Mouse (Mus musculus) CH12.LX (cell line): ENCODE results near the gene Phgdh. TPM values are rescaled to one million over a fixed set of nuclear protein-coding genes. Genes with fewer than 3 reads are reported as not detected.

ENCODE experiments used
- DNase-seq: peaks from one replicate; pipeline ENCODE4 v3.0.0-alpha.2; 2013; ENCODE audit errors: extremely low read depth
- H3K27ac ChIP-seq: 2 replicates; pipeline ENCODE4 v1.5.1; 2012; ENCODE audit warnings: low read depth, mild to moderate bottlenecking, control low read depth, moderate library complexity; ENCODE audit not compliant: insufficient read depth
- H3K27me3 ChIP-seq: replicated peaks from 2 replicates; pipeline ENCODE3; 2012; ENCODE audit warnings: inconsistent platforms
- H3K36me3 ChIP-seq, 2 experiments: replicated peaks in 1 of 2; 2 replicates each; pipeline versions ENCODE3 to v1.6.1; 2012; ENCODE audit warnings: inconsistent platforms in 1 of 2, low read length in 1 of 2, mild to moderate bottlenecking in 1 of 2, mixed read lengths in 1 of 2, moderate library complexity in 1 of 2; ENCODE audit not compliant: control insufficient read depth in 1 of 2, insufficient read depth in 1 of 2
- H3K4me1 ChIP-seq, 2 experiments: 2 replicates each; pipeline ENCODE4 v1.6.1; 2012; ENCODE audit warnings: inconsistent platforms in 1 of 2, moderate library complexity in 1 of 2; ENCODE audit not compliant: insufficient read depth in 2 of 2, control insufficient read depth in 1 of 2
- H3K4me2 ChIP-seq: 2 replicates; pipeline ENCODE4 v1.6.1; 2012; ENCODE audit warnings: low read depth, mild to moderate bottlenecking, control low read depth; ENCODE audit not compliant: poor library complexity, insufficient read depth, severe bottlenecking
- H3K4me3 ChIP-seq, 3 experiments: fragments of 150-350 bp in 1 of 3; sonication (generic) in 1 of 3; replicated peaks in 1 of 3; 2 replicates each; pipeline versions ENCODE3 to v1.5.1; 2011 to 2012; ENCODE audit warnings: low read depth in 2 of 3, low read length in 2 of 3, mild to moderate bottlenecking in 2 of 3, moderate library complexity in 2 of 3, control low read depth in 1 of 3, improper control_type of control experiment in 1 of 3, inconsistent platforms in 1 of 3, mixed read lengths in 1 of 3; ENCODE audit not compliant: poor library complexity in 1 of 3
- H3K79me2 ChIP-seq: replicated peaks from 2 replicates; pipeline ENCODE4 v1.6.1; 2012; ENCODE audit warnings: mild to moderate bottlenecking, moderate library complexity; ENCODE audit not compliant: control insufficient read depth, poor library complexity, insufficient read depth, severe bottlenecking; ENCODE audit errors: extremely low read depth
- H3K9ac ChIP-seq: 2 replicates; pipeline ENCODE4 v1.6.1; 2012; ENCODE audit warnings: low read depth, mild to moderate bottlenecking, control low read depth, moderate library complexity; ENCODE audit not compliant: insufficient read depth
- H3K9me3 ChIP-seq: replicated peaks from 2 replicates; pipeline ENCODE3; 2012; ENCODE audit warnings: low read length, inconsistent platforms, mixed read lengths
- BHLHE40 ChIP-seq: IDR thresholded peaks from 2 replicates; pipeline ENCODE4 v1.6.1; 2011; ENCODE audit warnings: mild to moderate bottlenecking, low read depth, low read length, improper control_type of control experiment
- CHD1 ChIP-seq: IDR thresholded peaks from 2 replicates; pipeline ENCODE4 v1.6.1; 2012; ENCODE audit warnings: low read depth, low read length, improper control_type of control experiment, inconsistent platforms
- CHD2 ChIP-seq: IDR thresholded peaks from 2 replicates; pipeline ENCODE4 v1.6.1; 2011; ENCODE audit warnings: low read length, improper control_type of control experiment
- CTCF ChIP-seq, 2 experiments: IDR thresholded peaks in 1 of 2; conservative IDR thresholded peaks in 1 of 2; 2 replicates each; pipeline ENCODE4 v1.5.1; 2011 to 2012; ENCODE audit warnings: low read depth in 2 of 2, low read length in 2 of 2, improper control_type of control experiment in 1 of 2, inconsistent platforms in 1 of 2, mild to moderate bottlenecking in 1 of 2, moderate library complexity in 1 of 2
- IRF4 ChIP-seq: IDR thresholded peaks from 2 replicates; pipeline ENCODE4 v1.6.1; 2014; ENCODE audit warnings: low read depth, mild to moderate bottlenecking, inconsistent platforms, low read length, improper control_type of control experiment
- JUN ChIP-seq: IDR thresholded peaks from 2 replicates; pipeline ENCODE4 v1.6.1; 2011; ENCODE audit warnings: low read depth, mild to moderate bottlenecking, low read length, improper control_type of control experiment, moderate library complexity; ENCODE audit not compliant: insufficient read depth
- MAFK ChIP-seq: IDR thresholded peaks from 2 replicates; pipeline ENCODE4 v1.6.1; 2011; ENCODE audit warnings: low read length, improper control_type of control experiment; ENCODE audit not compliant: insufficient replicate concordance
- MAX ChIP-seq: IDR thresholded peaks from 2 replicates; pipeline ENCODE4 v1.6.1; 2011; ENCODE audit warnings: low read length, improper control_type of control experiment
- MAZ ChIP-seq: IDR thresholded peaks from 2 replicates; pipeline ENCODE4 v1.6.1; 2012; ENCODE audit warnings: low read depth, mild to moderate bottlenecking, inconsistent platforms, low read length, improper control_type of control experiment, moderate library complexity
- MXI1 ChIP-seq: IDR thresholded peaks from 2 replicates; pipeline ENCODE4 v1.6.1; 2011; ENCODE audit warnings: mild to moderate bottlenecking, low read depth, low read length, improper control_type of control experiment
- NRF1 ChIP-seq: IDR thresholded peaks from 2 replicates; pipeline ENCODE4 v1.6.1; 2014; ENCODE audit warnings: low read depth, mild to moderate bottlenecking, inconsistent platforms, low read length, improper control_type of control experiment, moderate library complexity
- PAX5 ChIP-seq: IDR thresholded peaks from 2 replicates; pipeline ENCODE4 v1.6.1; 2012; ENCODE audit warnings: low read length, inconsistent platforms, mixed read lengths
- RAD21 ChIP-seq: IDR thresholded peaks from 2 replicates; pipeline ENCODE4 v1.6.1; 2011; ENCODE audit warnings: low read depth, mild to moderate bottlenecking, low read length, improper control_type of control experiment, moderate library complexity
- RCOR1 ChIP-seq: conservative IDR thresholded peaks from 2 replicates; pipeline ENCODE4 v1.6.1; 2012; ENCODE audit warnings: low read depth, mild to moderate bottlenecking, inconsistent platforms, low read length, improper control_type of control experiment
- SMC3 ChIP-seq: IDR thresholded peaks from 2 replicates; pipeline ENCODE4 v1.6.1; 2011; ENCODE audit warnings: low read depth, low read length, improper control_type of control experiment
- TBP ChIP-seq: conservative IDR thresholded peaks from 2 replicates; pipeline ENCODE4 v1.6.1; 2011; ENCODE audit warnings: low read depth, low read length, improper control_type of control experiment
- TCF12 ChIP-seq: IDR thresholded peaks from 2 replicates; pipeline ENCODE4 v1.6.1; 2014; ENCODE audit warnings: low read depth, mild to moderate bottlenecking, inconsistent platforms, low read length, improper control_type of control experiment
- ZKSCAN1 ChIP-seq: IDR thresholded peaks from 2 replicates; pipeline ENCODE4 v1.6.1; 2012; ENCODE audit warnings: low read depth, inconsistent platforms, low read length, improper control_type of control experiment, borderline replicate concordance
- ZMIZ1 ChIP-seq: IDR thresholded peaks from 2 replicates; pipeline ENCODE4 v1.6.1; 2012; ENCODE audit warnings: low read depth, mild to moderate bottlenecking, inconsistent platforms, low read length, improper control_type of control experiment
- ZNF384 ChIP-seq: IDR thresholded peaks from 2 replicates; pipeline ENCODE4 v1.6.1; 2012; ENCODE audit warnings: low read depth, low read length, improper control_type of control experiment, inconsistent platforms
- dilution Hi-C: fragments of 300-500 bp; cut with MboI; formaldehyde crosslinking; loops from 2 replicates; pipeline ENCODE4 v1.14.3; 2020; ENCODE audit warnings: low sequenced_read_pairs; ENCODE audit not compliant: extremely low pct_unique_long_range_greater_than_20kb, extremely low pct_ligation_motif_present
- in situ Hi-C: fragments of 300-500 bp; cut with MboI; formaldehyde crosslinking; loops from 3 replicates; pipeline ENCODE4 v1.14.3; 2019; ENCODE audit warnings: low sequenced_read_pairs, low pct_ligation_motif_present, low pct_unique_long_range_greater_than_20kb, mixed read lengths
- polyA plus RNA-seq: library from polyadenylated mRNA; unstranded; fragments of >175 nt; gene quantifications from 2 replicates; pipeline ENCODE4 v1.2.1, GENCODE M21; 2012; ENCODE audit warnings: low read depth; ENCODE audit not compliant: insufficient read length
- total RNA-seq, 2 experiments: library from RNA; depleted of rRNA; stranded (reverse); fragments of 300-350 nt in 1 of 2; fragments of >200 nt in 1 of 2; gene quantifications; 2 replicates each; pipeline ENCODE4 v1.2.3; 2012 to 2014

Gene Phgdh
- total and polyA plus RNA-seq, 3 experiments, result 543 to 631 (median 587) TPM

GRCm38 (mm10) chr3:98282422-98282821 lies 57.4 kb downstream of the Phgdh start:
- Histone ChIP-seq H3K9me3 (no peaks in the 10 kb centered on the region), H3K4me3 (no peak overlapping the region), H3K4me2 (no peak overlapping the region), H3K27me3 (peaks cover 7% of the 10 kb centered on the region), H3K9ac (no peak overlapping the region)
- dilution Hi-C loops, result no loop called here
- no peak for DNase-seq
- no peak for TF ChIP-seq IRF4
- no peak for TF ChIP-seq CHD2
- TF ChIP-seq MAZ, result no peak
- TF ChIP-seq, all 38 proteins: peak for 0
- in situ Hi-C loops, result no loop called here
- Histone ChIP-seq H3K4me1 (peaks cover 0 to 7% of the 10 kb centered on the region in 2 experiments; a peak in 1 of 4 replicates), H3K36me3 (no peaks in the 10 kb centered on the region), H3K79me2 (no peaks in the 10 kb centered on the region), H3K27ac (no peak overlapping the region)

GRCm38 (mm10) chr3:98280933-98281678 lies 58.7 kb downstream of the Phgdh start:
- DNase-seq, result peak; percentile 52
- H3K27me3 ChIP-seq, result peaks cover 7% of the 10 kb centered on the region
- no peaks in the 10 kb centered on the region for H3K79me2 ChIP-seq
- H3K4me3 ChIP-seq, result no peak overlapping the region
- TF ChIP-seq PAX5, result no peak
- no peak for TF ChIP-seq CHD2
- TF ChIP-seq RCOR1, result no peak
- no peak for TF ChIP-seq CHD1
- TF ChIP-seq SMC3, result peak; percentile 42
- TF ChIP-seq MAFK, result no peak
- no peak for TF ChIP-seq NRF1
- no peak for TF ChIP-seq BHLHE40
- TF ChIP-seq CTCF (conservative IDR thresholded peaks at IDR 0.05 in 1 of 2, IDR thresholded peaks at IDR 0.05 in 1 of 2; ENCODE audit: low read depth in 2 of 2, low read length in 2 of 2), result peak; percentile 78 to 84
- TF ChIP-seq ZMIZ1, result no peak
- TF ChIP-seq RAD21, result peak; percentile 56
- no peak for TF ChIP-seq ZKSCAN1
- no peak for TF ChIP-seq ZNF384
- no peak for TF ChIP-seq TBP
- TF ChIP-seq JUN, result no peak
- TF ChIP-seq MAZ, result no peak
- TF ChIP-seq MAX, result no peak
- no peak for TF ChIP-seq MXI1
- 0 out of 2 replicates have a peak, but pooled peaks have one; percentile 21 for TF ChIP-seq TCF12
- peaks cover 0 to 7% of the 10 kb centered on the region in 2 experiments; a peak in 1 of 4 replicates for H3K4me1 ChIP-seq
- no peaks in the 10 kb centered on the region for H3K36me3 ChIP-seq
- peak overlapping the region; percentile 48; the same call in 1 of the 2 replicates for H3K4me2 ChIP-seq
- H3K27ac ChIP-seq, result no peak overlapping the region
- H3K9me3 ChIP-seq, result no peaks in the 10 kb centered on the region
- dilution Hi-C loops, result no loop called here
- no peak overlapping the region for H3K9ac ChIP-seq
- in situ Hi-C loops, result no loop called here
